Mouse (Mus musculus) c-Kit-positive CD71-positive TER-119-negative erythroid progenitor cells, embryonic 14.5 days (primary cell): ENCODE results near the gene Usp49.
"Not testable (repeated sequence)": the region's sequence is repeated elsewhere in the genome, so short reads cannot be mapped to it uniquely, and the experiment has no call there.

Experiments used
- DNase-seq: peaks from one replicate; pipeline ENCODE4 v3.0.0-alpha.2; 2013; ENCODE audit warnings: low read depth

Usp49 gene

DNA sequence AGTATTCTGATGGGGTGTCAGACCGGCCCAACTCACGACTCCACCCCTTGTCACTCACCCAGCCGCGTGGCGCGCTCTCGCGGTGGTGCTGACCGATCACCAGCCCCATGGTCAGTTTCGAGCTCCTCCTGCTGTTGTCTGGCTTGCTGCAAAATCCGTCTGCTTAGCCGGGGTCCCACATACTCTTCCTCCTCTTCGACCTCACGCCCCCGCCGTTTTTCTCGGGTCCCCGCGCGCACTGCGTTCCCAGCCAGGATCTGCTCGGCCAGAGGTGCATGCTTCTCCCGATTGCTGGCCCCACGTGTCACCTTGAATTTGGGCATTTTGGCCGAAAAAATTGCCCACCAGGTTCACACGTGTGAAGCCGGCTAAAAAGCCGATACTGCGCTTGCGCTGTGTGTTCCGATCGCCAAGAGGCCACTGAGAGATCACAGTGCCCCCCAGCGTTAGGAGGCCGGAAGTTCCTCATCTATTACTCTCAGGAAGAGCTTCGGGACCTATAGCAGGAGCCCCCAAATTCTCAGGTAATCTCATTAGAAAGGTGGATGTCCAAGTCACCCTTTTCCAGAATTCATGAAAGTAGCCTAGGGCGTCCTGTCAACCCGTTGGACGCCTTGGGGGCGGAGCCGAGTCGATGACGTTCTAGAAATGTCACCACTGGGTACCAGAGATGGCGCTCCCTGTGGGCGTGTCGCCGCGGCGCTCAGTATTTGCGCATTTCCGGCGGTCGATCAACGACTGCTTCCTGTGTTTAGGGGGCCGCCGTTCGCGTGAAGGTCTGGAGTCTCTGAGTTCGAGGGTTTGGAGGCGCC, 19.4 kb upstream of the Usp49 start, which contains the start of the genes Bysl, Med20 and Gm20517:
Gene Bysl (minus strand): TSS at position 644 of the 812 bp plus-strand sequence.
Gene Med20 (plus strand): TSS at position 734 of the 812 bp plus-strand sequence.
Gene Gm20517 (plus strand): TSS at position 741 of the 812 bp plus-strand sequence.
- peak; percentile 94 for DNase-seq

- DNase-seq, result no peak
Measured at GRCm38 (mm10) chr17:47611661-47611982, 18.9 kb upstream of the Usp49 start.

- no peak for DNase-seq
Measured at GRCm38 (mm10) chr17:47614018-47614417, 16.5 kb upstream of the Usp49 start.

GRCm38 (mm10) chr17:47616119-47616518, 14.4 kb upstream of the Usp49 start:
- DNase-seq, result no peak

- DNase-seq, result no peak
Measured at GRCm38 (mm10) chr17:47616652-47617051, 13.8 kb upstream of the Usp49 start.

DNA sequence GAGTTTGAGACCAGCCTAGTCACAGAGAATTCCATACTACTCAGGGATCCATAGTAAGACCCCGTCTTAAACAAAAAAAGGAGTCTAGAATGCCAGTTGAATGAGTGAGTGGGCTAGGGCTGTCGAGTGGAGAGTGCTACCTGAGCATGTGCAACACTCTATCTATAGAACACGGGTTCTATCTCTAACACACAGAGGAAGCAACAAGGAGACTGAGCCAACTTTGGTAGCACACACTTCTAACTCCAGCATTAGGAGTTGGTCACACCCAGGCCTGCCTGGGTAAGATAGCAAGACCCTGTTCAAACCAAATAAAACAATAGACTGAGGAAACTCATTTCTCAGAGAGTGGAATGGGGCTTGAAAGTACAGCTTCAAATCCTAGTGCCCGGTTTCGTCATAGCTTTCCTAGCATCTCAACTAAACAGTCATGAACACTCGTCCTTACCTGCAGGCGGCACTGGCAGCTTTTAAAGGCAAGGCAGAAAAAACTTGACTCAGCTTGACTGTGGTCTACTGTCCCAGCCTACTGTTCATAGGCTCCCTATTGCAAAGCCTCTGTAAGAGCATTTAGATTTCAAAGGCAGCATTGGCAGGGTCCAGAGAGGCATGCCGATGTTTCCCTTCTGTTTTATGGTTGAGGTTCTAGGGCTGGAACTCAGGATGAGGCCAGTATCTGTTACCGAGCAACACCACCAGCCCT, 12.7 kb upstream of the Usp49 start:
- peak; percentile 86 for DNase-seq

DNA sequence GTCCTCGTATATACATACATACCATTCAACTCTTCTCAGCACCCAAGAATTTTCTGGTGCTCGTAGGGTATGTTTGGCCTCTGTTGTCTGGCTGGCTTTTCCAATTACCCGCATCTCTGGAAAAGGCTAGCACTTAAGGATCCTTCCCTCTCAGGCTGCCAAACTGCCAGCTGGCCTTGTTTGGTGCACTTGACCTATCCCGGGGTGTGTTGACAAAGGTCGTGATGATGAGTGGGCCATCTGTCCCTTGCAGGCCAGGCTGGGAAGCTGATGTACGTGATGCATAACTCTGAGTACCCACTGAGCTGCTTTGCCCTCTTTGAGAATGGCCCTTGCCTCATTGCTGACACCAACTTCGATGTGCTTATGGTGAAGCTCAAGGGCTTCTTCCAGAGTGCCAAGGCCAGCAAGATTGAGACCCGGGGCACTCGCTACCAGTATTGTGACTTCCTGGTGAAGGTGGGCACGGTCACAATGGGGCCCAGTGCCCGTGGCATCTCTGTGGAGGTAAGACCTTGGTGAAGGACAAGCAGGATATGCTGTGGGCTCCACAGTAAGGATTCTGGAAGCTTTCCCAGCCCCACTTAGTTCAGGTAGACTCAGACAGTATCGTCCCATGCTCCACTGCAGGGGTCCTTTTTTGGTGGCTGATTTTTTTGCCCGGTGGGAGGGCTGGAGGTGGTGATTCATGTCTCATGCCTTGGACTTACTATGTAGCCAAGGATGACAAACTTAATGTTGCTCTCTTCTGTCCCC, 11.8 kb upstream of the Usp49 start:
- no peak for DNase-seq

DNA sequence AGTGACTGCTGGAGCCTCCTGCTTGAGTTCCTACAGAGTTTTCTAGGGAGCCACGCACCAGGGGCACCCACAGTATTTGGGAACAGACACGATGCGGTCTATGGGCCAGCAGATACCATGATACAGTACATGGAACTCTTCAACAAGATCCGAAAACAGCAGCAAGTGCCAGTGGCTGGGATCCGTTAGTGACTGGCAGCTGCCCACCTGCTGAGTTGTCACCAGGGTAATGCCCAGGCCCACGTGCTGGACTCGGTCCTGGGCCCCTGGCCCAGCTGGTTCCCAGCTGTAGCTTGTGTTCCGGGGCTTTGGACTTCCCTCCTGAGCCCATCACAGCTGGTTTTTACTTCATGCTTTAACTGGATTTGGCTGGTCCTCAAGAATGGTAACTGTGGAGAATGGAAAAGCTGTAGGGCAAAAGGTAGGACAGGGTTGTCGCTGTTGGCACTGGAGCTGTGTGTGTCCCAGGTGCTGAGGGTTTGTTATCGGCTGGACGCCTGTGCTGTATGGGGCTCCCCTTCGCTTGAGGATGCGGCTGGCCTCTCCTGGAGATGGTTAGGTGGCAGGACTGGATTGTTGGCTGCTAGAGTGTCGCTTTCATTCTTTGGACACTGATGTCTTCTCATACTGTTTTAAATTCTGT, 7.5 kb upstream of the Usp49 start:
- DNase-seq, result no peak

GRCm38 (mm10) chr17:47624572-47624971, 5.9 kb upstream of the Usp49 start:
- DNase-seq, result not testable (repeated sequence)

DNA sequence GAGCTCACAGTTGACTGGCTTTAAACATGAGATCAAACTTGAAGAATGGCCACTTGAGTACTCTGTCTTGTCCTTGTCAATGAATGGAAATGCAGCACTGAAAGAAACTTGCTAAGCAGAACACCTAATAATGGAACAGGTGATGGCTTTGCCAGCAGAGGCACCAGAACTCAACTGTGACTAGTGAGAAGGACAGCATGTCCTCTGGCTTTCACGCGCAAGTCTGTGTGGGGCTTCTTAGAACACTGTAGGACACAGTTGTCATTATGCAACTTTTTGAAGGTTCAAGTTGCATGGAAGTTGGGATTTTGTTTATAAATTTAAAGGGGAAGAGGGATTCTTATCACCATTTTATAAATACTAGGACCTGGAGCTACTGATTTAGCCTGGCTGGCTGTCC, 5.4 kb upstream of the Usp49 start:
- no peak for DNase-seq

DNA sequence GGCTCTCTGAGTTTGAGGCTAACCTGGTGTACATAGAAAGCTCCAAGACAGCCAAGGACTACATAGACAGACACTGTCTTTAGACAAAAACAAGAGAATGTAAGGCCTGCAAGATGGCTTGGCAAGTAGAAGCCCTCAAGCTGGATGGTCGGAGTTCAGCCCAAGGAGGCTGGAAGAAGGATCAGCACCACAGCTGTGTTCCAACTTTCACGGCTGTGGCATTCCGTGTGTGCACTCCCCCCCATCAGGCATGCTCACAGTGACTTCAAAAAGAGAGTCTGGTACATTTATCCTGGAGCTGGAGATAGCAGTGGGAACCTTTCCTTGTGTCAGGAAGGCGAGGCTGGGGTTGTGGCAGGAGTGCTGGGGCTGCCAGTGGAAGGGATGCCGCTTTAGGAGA, 4.5 kb upstream of the Usp49 start:
- no peak for DNase-seq

DNA sequence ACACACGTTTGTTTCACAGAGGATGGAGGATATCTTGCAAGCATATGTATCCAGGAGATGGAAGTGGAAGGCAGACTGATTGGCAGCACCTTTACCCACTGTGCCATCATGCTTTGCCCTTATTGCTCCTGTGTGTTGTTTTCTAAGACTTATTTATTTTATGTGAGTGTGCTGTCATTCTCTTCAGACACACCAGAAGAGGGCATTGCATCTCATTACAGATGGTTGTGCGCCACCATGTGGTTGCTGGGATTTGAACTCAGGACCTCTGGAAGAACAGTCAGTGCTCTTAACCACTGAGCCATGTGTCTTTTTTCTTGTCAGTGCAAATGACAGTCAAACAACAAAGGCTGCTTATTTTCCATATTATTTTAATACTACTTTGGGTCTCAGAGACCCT, 2.7 kb upstream of the Usp49 start:
- no peak for DNase-seq

GRCm38 (mm10) chr17:47628851-47629676, 1.4 kb upstream of the Usp49 start:
- DNase-seq, result peak; percentile 88

GRCm38 (mm10) chr17:47629717-47630677, 493 bp upstream of the Usp49 start:
- DNase-seq, result no peak

GRCm38 (mm10) chr17:47632181-47632840, 1.8 kb downstream of the Usp49 start:
- no peak for DNase-seq

DNA sequence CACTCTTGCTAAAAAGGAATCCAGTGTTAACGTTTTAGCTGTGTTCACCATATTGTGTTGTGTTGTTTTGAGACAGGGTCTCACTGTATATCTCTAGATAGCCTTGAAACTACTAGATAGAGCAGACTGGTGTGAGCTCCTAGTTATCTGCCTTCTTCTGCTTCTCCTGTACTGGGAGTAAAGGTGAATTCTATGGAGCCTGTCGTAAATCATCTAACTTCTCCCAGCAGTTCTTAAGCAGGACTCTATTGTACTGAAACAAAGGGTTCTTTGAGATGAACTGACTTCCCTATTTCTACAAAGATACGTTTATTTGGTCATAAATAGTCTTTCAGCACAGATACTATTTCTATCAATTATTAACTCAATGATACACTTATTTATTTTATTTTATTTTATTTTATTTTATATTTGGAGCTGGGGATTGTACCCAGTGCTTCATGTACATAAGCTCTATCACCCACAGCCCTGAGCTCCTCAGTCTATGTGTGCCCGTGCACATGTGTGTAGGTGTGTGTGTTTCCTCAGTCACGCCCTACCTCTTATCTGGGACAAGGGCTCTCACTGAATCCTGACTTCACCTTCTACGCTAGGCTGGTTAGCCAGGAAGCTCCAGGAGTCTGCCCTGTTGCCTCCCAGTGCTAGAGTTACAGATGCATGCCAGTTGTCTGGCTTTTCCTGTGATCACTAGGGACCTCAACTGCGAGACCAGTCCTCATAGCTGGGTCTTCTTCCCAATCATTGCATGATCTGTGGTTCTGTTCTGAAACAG, 3.7 kb downstream of the Usp49 start:
- no peak for DNase-seq

- no peak for DNase-seq
Measured at GRCm38 (mm10) chr17:47642992-47643391, 12.5 kb downstream of the Usp49 start.

DNA sequence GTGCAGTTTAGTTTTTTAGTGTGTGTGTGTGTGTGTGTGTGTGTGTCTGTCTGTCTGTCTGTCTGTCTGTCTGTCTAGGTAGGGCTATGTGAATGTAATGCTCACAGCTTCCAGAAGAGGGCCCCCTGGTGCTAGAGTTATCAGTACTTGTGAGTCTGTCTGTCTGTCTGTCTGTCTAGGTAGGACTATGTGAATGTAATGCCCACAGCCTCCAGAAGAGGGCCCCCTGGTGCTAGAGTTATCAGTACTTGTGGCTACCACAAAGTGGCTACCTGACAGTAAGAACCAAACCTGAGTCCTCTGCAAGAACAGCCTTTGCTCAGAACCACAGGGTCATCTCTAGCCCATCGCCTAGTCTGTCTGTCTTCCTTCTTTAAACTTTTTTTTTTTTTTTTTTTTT, 16.2 kb downstream of the Usp49 start:
- DNase-seq, result peak; percentile 80

- no peak for DNase-seq
Measured at GRCm38 (mm10) chr17:47648966-47649365, 18.5 kb downstream of the Usp49 start.
